Mouse (Mus musculus): ENCODE data around the gene Phf21a.
"Not testable (repeated sequence)": the region's sequence is repeated elsewhere in the genome, so short reads cannot be mapped to it uniquely, and the experiment has no call there.

Phf21a gene

GRCm38 (mm10) chr2:92381161-92381560 is 288.2 kb downstream of the Phf21a start:
- DNase-seq (ENCODE audit: low spot score in 2 of 2) = no peak

- DNase-seq (ENCODE audit: low spot score in 2 of 2) = no peak
Observed at GRCm38 (mm10) chr2:92381901-92382588, 289.1 kb downstream of the Phf21a start, which contains the start of gene 1700029I15Rik. Gene 1700029I15Rik, plus strand, starts transcription at chr2:92382538.

- no peak for DNase-seq (ENCODE audit: low spot score in 2 of 2)
Observed at GRCm38 (mm10) chr2:92382759-92383158, 289.8 kb downstream of the Phf21a start.

GRCm38 (mm10) chr2:92384101-92384500 is 291.2 kb downstream of the Phf21a start:
- no peak for DNase-seq (ENCODE audit: low spot score in 2 of 2)

GRCm38 (mm10) chr2:92385113-92386051 is 292.5 kb downstream of the Phf21a start:
- DNase-seq (ENCODE audit: low spot score in 2 of 2) = no peak

GRCm38 (mm10) chr2:92386821-92387570 is 294.1 kb downstream of the Phf21a start:
- DNase-seq (ENCODE audit: low spot score in 2 of 2) = no peak

- DNase-seq (ENCODE audit: low spot score in 2 of 2) = no peak
Observed at GRCm38 (mm10) chr2:92387646-92388045, 294.7 kb downstream of the Phf21a start.

- DNase-seq (ENCODE audit: low spot score in 2 of 2) = no peak
Observed at GRCm38 (mm10) chr2:92388081-92388517, 295.2 kb downstream of the Phf21a start.

- DNase-seq (ENCODE audit: low spot score in 2 of 2) = peak; percentile 91 to 94
Observed at GRCm38 (mm10) chr2:92388891-92389641, 296.1 kb downstream of the Phf21a start.

GRCm38 (mm10) chr2:92389645-92390044 is 296.7 kb downstream of the Phf21a start:
- no peak for DNase-seq (ENCODE audit: low spot score in 2 of 2)

GRCm38 (mm10) chr2:92390206-92390930 is 297.5 kb downstream of the Phf21a start:
- no peak for DNase-seq (ENCODE audit: low spot score in 2 of 2)

GRCm38 (mm10) chr2:92391116-92391515 is 298.2 kb downstream of the Phf21a start:
- no peak for DNase-seq (ENCODE audit: low spot score in 2 of 2)

- DNase-seq (ENCODE audit: low spot score in 2 of 2) = no peak
Observed at GRCm38 (mm10) chr2:92391703-92392317, 298.9 kb downstream of the Phf21a start.

GRCm38 (mm10) chr2:92392318-92393264 is 299.7 kb downstream of the Phf21a start:
- no peak for DNase-seq (ENCODE audit: low spot score in 2 of 2)

- DNase-seq (ENCODE audit: low spot score in 2 of 2) = no peak
Observed at GRCm38 (mm10) chr2:92395535-92395934, 302.6 kb downstream of the Phf21a start.

- DNase-seq (ENCODE audit: low spot score in 2 of 2) = no peak
Observed at GRCm38 (mm10) chr2:92397436-92397835, 304.5 kb downstream of the Phf21a start.

- not testable (repeated sequence) for DNase-seq (ENCODE audit: low spot score in 2 of 2)
Observed at GRCm38 (mm10) chr2:92399877-92400276, 307.0 kb downstream of the Phf21a start.

GRCm38 (mm10) chr2:92400682-92401081 is 307.8 kb downstream of the Phf21a start:
- DNase-seq (ENCODE audit: low spot score in 2 of 2) = no peak

- DNase-seq (ENCODE audit: low spot score in 2 of 2) = no peak
Observed at GRCm38 (mm10) chr2:92401091-92401561, 308.2 kb downstream of the Phf21a start, which contains the start of gene Mapk8ip1. Gene Mapk8ip1, minus strand, starts transcription at chr2:92401263.
